Mouse (Mus musculus): Measurements from ENCODE around the gene Madd. TPM values are rescaled to one million over a fixed set of nuclear protein-coding genes. Genes with fewer than 3 reads are reported as not detected.

Gene Madd
- polyA plus RNA-seq, 1 experiment: 11.4 TPM

- no peak overlapping the region for H3K27ac ChIP-seq (ENCODE audit: control insufficient read depth, insufficient read depth, low read depth, low read length)
- peaks cover 6% of the 10 kb centered on the region; the same call in 1 of the 2 replicates for H3K4me1 ChIP-seq (ENCODE audit: control insufficient read depth, insufficient read depth, low read length)
- no peaks in the 10 kb centered on the region for H3K27me3 ChIP-seq (ENCODE audit: control insufficient read depth, insufficient read depth, low read length)
- TF ChIP-seq CTCF (IDR thresholded peaks at IDR 0.05; ENCODE audit: control insufficient read depth, insufficient read depth, insufficient replicate concordance, low read depth, low read length): no peak
- no peak for TF ChIP-seq POLR2A (IDR thresholded peaks at IDR 0.05; ENCODE audit: control insufficient read depth, low read depth, low read length)
- no peaks in the 10 kb centered on the region for H3K36me3 ChIP-seq (ENCODE audit: control insufficient read depth, insufficient read depth, low read length)
- no peak overlapping the region for H3K4me3 ChIP-seq (ENCODE audit: control insufficient read depth, low read depth, low read length)
Observed at GRCm38 (mm10) chr2:91128761-91129160, 54.9 kb downstream of the Madd start.

DNA sequence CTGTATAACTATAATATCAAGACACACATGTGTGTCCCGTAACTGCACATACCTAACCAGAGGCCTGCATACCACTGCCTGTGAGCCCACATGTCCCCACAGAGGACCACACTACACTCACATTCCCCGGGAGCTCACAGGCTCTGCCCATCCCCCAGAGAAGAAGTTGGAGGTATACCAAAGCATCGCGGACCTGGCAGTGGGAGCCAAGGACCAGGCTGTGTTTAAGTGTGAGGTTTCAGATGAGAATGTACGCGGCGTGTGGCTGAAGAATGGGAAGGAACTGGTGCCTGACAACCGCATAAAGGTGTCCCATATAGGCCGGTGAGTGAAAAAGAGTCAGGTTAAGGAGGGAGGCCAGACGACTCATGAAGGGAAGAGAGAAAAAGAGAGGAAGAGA is 58.5 kb downstream of the Madd start:
- Histone ChIP-seq H3K4me1 (ENCODE audit: control insufficient read depth, insufficient read depth, low read length) (no peaks in the 10 kb centered on the region), H3K4me3 (ENCODE audit: control insufficient read depth, low read depth, low read length) (no peak overlapping the region), H3K27ac (ENCODE audit: control insufficient read depth, insufficient read depth, low read depth, low read length) (no peak overlapping the region), H3K36me3 (ENCODE audit: control insufficient read depth, insufficient read depth, low read length) (no peaks in the 10 kb centered on the region), H3K27me3 (ENCODE audit: control insufficient read depth, insufficient read depth, low read length) (no peaks in the 10 kb centered on the region)
- TF ChIP-seq CTCF (IDR thresholded peaks at IDR 0.05; ENCODE audit: control insufficient read depth, insufficient read depth, insufficient replicate concordance, low read depth, low read length) (no peak), POLR2A (IDR thresholded peaks at IDR 0.05; ENCODE audit: control insufficient read depth, low read depth, low read length) (no peak)

DNA sequence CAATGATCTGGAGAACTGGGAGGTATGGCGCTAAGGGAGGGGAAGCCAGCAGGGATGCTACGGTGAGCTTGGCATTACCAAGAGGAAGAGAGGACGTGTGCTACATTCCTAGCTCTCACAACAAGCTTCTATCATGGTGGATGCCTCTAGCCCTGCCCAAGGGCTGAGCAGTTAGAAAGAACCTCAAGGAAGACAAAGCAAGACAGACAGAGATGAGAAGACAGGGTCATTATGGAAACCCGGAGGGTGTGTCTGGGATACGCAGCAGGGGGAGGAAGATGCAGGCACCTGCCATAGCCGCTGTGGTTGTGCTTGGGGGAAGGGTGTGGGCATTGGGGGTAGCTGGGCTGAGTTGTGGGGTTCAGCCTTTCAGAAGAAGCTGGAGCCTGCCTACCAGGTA is 60.1 kb downstream of the Madd start:
- H3K36me3 ChIP-seq (ENCODE audit: control insufficient read depth, insufficient read depth, low read length): no peaks in the 10 kb centered on the region
- H3K27me3 ChIP-seq (ENCODE audit: control insufficient read depth, insufficient read depth, low read length): no peaks in the 10 kb centered on the region
- TF ChIP-seq CTCF (IDR thresholded peaks at IDR 0.05; ENCODE audit: control insufficient read depth, insufficient read depth, insufficient replicate concordance, low read depth, low read length): no peak
- TF ChIP-seq POLR2A (IDR thresholded peaks at IDR 0.05; ENCODE audit: control insufficient read depth, low read depth, low read length): no peak
- H3K27ac ChIP-seq (ENCODE audit: control insufficient read depth, insufficient read depth, low read depth, low read length): no peak overlapping the region
- H3K4me3 ChIP-seq (ENCODE audit: control insufficient read depth, low read depth, low read length): no peak overlapping the region
- no peaks in the 10 kb centered on the region; the same call in 1 of the 2 replicates for H3K4me1 ChIP-seq (ENCODE audit: control insufficient read depth, insufficient read depth, low read length)

- TF ChIP-seq POLR2A (IDR thresholded peaks at IDR 0.05; ENCODE audit: control insufficient read depth, low read depth, low read length) (no peak), CTCF (IDR thresholded peaks at IDR 0.05; ENCODE audit: control insufficient read depth, insufficient read depth, insufficient replicate concordance, low read depth, low read length) (no peak)
- H3K27me3 ChIP-seq (ENCODE audit: control insufficient read depth, insufficient read depth, low read length): no peaks in the 10 kb centered on the region
- H3K27ac ChIP-seq (ENCODE audit: control insufficient read depth, insufficient read depth, low read depth, low read length): no peak overlapping the region
- H3K4me3 ChIP-seq (ENCODE audit: control insufficient read depth, low read depth, low read length): no peak overlapping the region
- no peaks in the 10 kb centered on the region for H3K36me3 ChIP-seq (ENCODE audit: control insufficient read depth, insufficient read depth, low read length)
- H3K4me1 ChIP-seq (ENCODE audit: control insufficient read depth, insufficient read depth, low read length): no peaks in the 10 kb centered on the region; the same call in 1 of the 2 replicates
Observed at GRCm38 (mm10) chr2:91121497-91121896, 62.1 kb downstream of the Madd start.

GRCm38 (mm10) chr2:91121011-91121410 is 62.6 kb downstream of the Madd start:
- Histone ChIP-seq H3K4me3 (ENCODE audit: control insufficient read depth, low read depth, low read length) (no peak overlapping the region), H3K27me3 (ENCODE audit: control insufficient read depth, insufficient read depth, low read length) (no peaks in the 10 kb centered on the region), H3K4me1 (ENCODE audit: control insufficient read depth, insufficient read depth, low read length) (no peaks in the 10 kb centered on the region; the same call in 1 of the 2 replicates), H3K27ac (ENCODE audit: control insufficient read depth, insufficient read depth, low read depth, low read length) (no peak overlapping the region), H3K36me3 (ENCODE audit: control insufficient read depth, insufficient read depth, low read length) (no peaks in the 10 kb centered on the region)
- no peak for TF ChIP-seq CTCF (IDR thresholded peaks at IDR 0.05; ENCODE audit: control insufficient read depth, insufficient read depth, insufficient replicate concordance, low read depth, low read length)
- TF ChIP-seq POLR2A (IDR thresholded peaks at IDR 0.05; ENCODE audit: control insufficient read depth, low read depth, low read length): no peak

DNA sequence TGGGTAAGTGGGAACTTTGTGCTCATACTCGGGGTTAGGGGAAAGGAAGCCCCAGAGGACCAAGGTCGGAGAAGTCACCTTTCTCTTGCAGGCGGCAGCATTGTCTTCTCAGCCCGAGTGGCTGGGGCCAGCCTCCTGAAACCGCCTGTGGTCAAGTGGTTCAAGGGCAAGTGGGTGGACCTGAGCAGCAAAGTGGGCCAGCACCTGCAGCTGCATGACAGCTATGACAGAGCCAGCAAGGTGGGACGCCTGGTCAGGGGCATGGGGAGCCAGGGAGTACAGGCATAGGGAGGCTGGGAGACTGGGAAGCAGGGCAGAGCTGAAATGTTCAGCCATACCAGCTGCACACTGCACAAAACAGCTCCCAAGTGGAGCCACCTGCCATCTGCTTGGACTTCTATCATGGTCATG is 63.4 kb downstream of the Madd start:
- H3K36me3 ChIP-seq (ENCODE audit: control insufficient read depth, insufficient read depth, low read length): no peaks in the 10 kb centered on the region
- TF ChIP-seq POLR2A (IDR thresholded peaks at IDR 0.05; ENCODE audit: control insufficient read depth, low read depth, low read length) (no peak), CTCF (IDR thresholded peaks at IDR 0.05; ENCODE audit: control insufficient read depth, insufficient read depth, insufficient replicate concordance, low read depth, low read length) (no peak)
- no peak overlapping the region for H3K4me3 ChIP-seq (ENCODE audit: control insufficient read depth, low read depth, low read length)
- no peaks in the 10 kb centered on the region for H3K27me3 ChIP-seq (ENCODE audit: control insufficient read depth, insufficient read depth, low read length)
- H3K27ac ChIP-seq (ENCODE audit: control insufficient read depth, insufficient read depth, low read depth, low read length): no peak overlapping the region
- peaks cover 2% of the 10 kb centered on the region; the same call in 1 of the 2 replicates for H3K4me1 ChIP-seq (ENCODE audit: control insufficient read depth, insufficient read depth, low read length)

GRCm38 (mm10) chr2:91119551-91119950 is 64.1 kb downstream of the Madd start:
- H3K36me3 ChIP-seq (ENCODE audit: control insufficient read depth, insufficient read depth, low read length): no peaks in the 10 kb centered on the region
- H3K4me3 ChIP-seq (ENCODE audit: control insufficient read depth, low read depth, low read length): no peak overlapping the region
- peaks cover 5% of the 10 kb centered on the region for H3K4me1 ChIP-seq (ENCODE audit: control insufficient read depth, insufficient read depth, low read length)
- no peak overlapping the region for H3K27ac ChIP-seq (ENCODE audit: control insufficient read depth, insufficient read depth, low read depth, low read length)
- no peak for TF ChIP-seq POLR2A (IDR thresholded peaks at IDR 0.05; ENCODE audit: control insufficient read depth, low read depth, low read length)
- no peak for TF ChIP-seq CTCF (IDR thresholded peaks at IDR 0.05; ENCODE audit: control insufficient read depth, insufficient read depth, insufficient replicate concordance, low read depth, low read length)
- H3K27me3 ChIP-seq (ENCODE audit: control insufficient read depth, insufficient read depth, low read length): no peaks in the 10 kb centered on the region

DNA sequence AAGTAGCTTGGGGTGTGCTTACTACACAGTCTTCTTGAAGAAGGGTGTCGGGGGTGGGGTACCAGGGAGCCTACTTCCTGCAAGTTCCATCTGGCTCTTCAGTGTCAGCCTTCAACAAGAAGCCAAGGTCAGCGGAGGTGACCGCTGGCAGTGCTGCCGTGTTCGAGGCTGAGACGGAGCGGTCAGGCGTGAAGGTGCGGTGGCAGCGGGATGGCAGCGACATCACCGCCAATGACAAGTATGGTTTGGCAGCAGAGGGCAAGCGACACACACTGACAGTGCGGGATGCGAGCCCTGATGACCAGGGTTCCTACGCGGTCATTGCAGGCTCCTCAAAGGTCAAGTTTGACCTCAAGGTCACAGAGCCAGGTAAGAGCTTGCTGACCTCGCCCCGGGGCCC is 64.6 kb downstream of the Madd start:
- no peaks in the 10 kb centered on the region for H3K36me3 ChIP-seq (ENCODE audit: control insufficient read depth, insufficient read depth, low read length)
- H3K4me1 ChIP-seq (ENCODE audit: control insufficient read depth, insufficient read depth, low read length): peaks cover 5% of the 10 kb centered on the region
- H3K27me3 ChIP-seq (ENCODE audit: control insufficient read depth, insufficient read depth, low read length): no peaks in the 10 kb centered on the region
- H3K4me3 ChIP-seq (ENCODE audit: control insufficient read depth, low read depth, low read length): no peak overlapping the region
- TF ChIP-seq POLR2A (IDR thresholded peaks at IDR 0.05; ENCODE audit: control insufficient read depth, low read depth, low read length) (no peak), CTCF (IDR thresholded peaks at IDR 0.05; ENCODE audit: control insufficient read depth, insufficient read depth, insufficient replicate concordance, low read depth, low read length) (no peak)
- no peak overlapping the region for H3K27ac ChIP-seq (ENCODE audit: control insufficient read depth, insufficient read depth, low read depth, low read length)

Data from testis, adult 2 months (tissue).